Comparison of ENCODE assay signal across 11 mouse cellular contexts in the genomic region with DNA sequence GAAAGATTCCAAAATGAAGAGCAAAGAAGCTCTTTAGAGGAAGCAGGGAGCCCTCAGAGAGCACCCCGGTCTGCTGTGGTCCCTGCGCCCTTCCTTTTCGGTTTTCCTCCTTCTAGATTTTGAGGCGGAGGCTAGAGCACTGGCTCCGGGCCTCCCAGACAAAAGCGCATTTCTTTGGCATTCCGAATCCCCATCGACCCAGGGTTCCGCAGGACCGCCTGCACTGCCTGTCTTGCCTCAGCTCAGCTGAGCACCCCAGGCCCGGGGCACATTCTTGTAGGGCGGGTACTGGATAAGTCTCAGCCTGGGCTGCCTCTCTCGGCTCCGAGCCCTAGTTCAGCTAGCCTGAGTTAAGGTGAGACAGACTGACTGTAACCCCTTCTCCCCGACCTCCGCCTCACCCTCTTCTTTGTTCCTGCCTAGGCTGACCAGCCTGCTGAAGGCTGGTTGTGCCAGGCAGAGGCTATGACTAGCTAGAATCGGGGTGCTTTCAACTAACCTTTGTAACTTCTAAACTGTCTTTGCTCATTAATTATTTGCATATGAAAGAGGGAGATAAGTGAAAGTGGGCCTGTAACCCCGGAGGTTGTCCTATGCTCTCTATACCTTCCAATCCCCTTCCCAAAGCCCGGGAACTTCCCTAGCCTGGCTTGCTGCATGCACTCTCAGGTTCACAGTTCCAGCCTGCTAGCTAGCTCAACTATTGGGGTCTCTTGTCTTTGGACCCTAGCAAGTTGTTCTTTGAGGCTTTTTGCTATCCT. TPM values are rescaled to one million over a fixed set of nuclear protein-coding genes. Genes with fewer than 3 reads are reported as not detected.
DNase-seq lines count a peak whose midpoint lies in the region; ATAC-seq lines count a peak whose summit lies in the region.
"Had no signal": no experiment of that assay in that cellular context is flagged by ENCODE, and none has a peak within 500 bp of the region (broad histone marks: within the 10 kb centered on the region; RNA-seq: fewer than 3 reads in every experiment).

No protein-coding gene starts in this region.

- no peaks in the 10 kb centered on the region for H3K9me3 ChIP-seq in kidney, embryonic 15.5 days (replicated peaks)
- H3K9me3 ChIP-seq in hindbrain, embryonic 11.5 days (ENCODE audit: control insufficient read depth, low read length): no peaks in the 10 kb centered on the region
- no peaks in the 10 kb centered on the region for H3K9me3 ChIP-seq in neural tube, embryonic 12.5 days

- H3K27me3 ChIP-seq in kidney, embryonic 15.5 days: peaks cover 84% of the 10 kb centered on the region
- H3K27me3 ChIP-seq in hindbrain, embryonic 11.5 days (ENCODE audit: control insufficient read depth, insufficient read depth, low read length): peaks cover 98% of the 10 kb centered on the region
- no peaks in the 10 kb centered on the region for H3K27me3 ChIP-seq in neural tube, embryonic 12.5 days (replicated peaks)

- ATAC-seq in kidney, embryonic 15.5 days (replicated peaks; ENCODE audit: low FRiP score): no peak
- ATAC-seq in hindbrain, embryonic 11.5 days (ENCODE audit: low FRiP score): no peak
- ATAC-seq in neural tube, embryonic 12.5 days (ENCODE audit: low FRiP score, low read depth): no peak

- 22% methylated on average over 19 of the region's 19 CpGs for WGBS in kidney, embryonic 15.5 days
- WGBS in hindbrain, embryonic 11.5 days: 1% methylated on average over 19 of the region's 19 CpGs
- WGBS in neural tube, embryonic 12.5 days: 4% methylated on average over 19 of the region's 19 CpGs

- peak overlapping the region; percentile 95 for H3K27ac ChIP-seq in kidney, embryonic 15.5 days
- H3K27ac ChIP-seq in hindbrain, embryonic 11.5 days (ENCODE audit: low read depth, low read length): peak overlapping the region; percentile 90
- peak overlapping the region; percentile 96 for H3K27ac ChIP-seq in neural tube, embryonic 12.5 days

- H3K36me3 ChIP-seq in kidney, embryonic 15.5 days: no peaks in the 10 kb centered on the region
- no peaks in the 10 kb centered on the region for H3K36me3 ChIP-seq in hindbrain, embryonic 11.5 days (ENCODE audit: control insufficient read depth, insufficient read depth, low read length)
- peaks cover 2% of the 10 kb centered on the region; the same call in 1 of the 2 replicates for H3K36me3 ChIP-seq in neural tube, embryonic 12.5 days

- H3K4me1 ChIP-seq in kidney, embryonic 15.5 days: peaks cover 94% of the 10 kb centered on the region
- H3K4me1 ChIP-seq in hindbrain, embryonic 11.5 days (replicated peaks; ENCODE audit: control insufficient read depth, insufficient read depth, low read length): peaks cover 2% of the 10 kb centered on the region; the same call in 1 of the 2 replicates
- H3K4me1 ChIP-seq in neural tube, embryonic 12.5 days: peaks cover 92% of the 10 kb centered on the region

- H3K9ac ChIP-seq in kidney, embryonic 15.5 days: peak overlapping the region; percentile 44; the same call in 1 of the 2 replicates
- peak overlapping the region; percentile 74 for H3K9ac ChIP-seq in hindbrain, embryonic 11.5 days (ENCODE audit: low read depth, low read length)
- H3K9ac ChIP-seq in neural tube, embryonic 12.5 days: peak overlapping the region; percentile 90

- peak overlapping the region; percentile 42 for H3K4me3 ChIP-seq in kidney, embryonic 15.5 days (replicated peaks)
- peak overlapping the region; percentile 46 for H3K4me3 ChIP-seq in hindbrain, embryonic 11.5 days (ENCODE audit: low read depth, low read length)
- H3K4me3 ChIP-seq in neural tube, embryonic 12.5 days: peak overlapping the region; percentile 47

- DNase-seq in kidney, adult 11 months: no peak
- DNase-seq in R1 (ENCODE audit: low read depth, low spot score): peak; percentile 53
- DNase-seq in hindbrain, embryonic 11.5 days (ENCODE audit: low spot score): no peak
- DNase-seq in layer of hippocampus, adult 18-20 months (ENCODE audit: low spot score in 2 of 2): no peak
- DNase-seq in layer of hippocampus, postnatal 36 days: no peak
- DNase-seq: gastrocnemius, postnatal 36 days; thymus, postnatal 14 days had no signal

- peak overlapping the region; percentile 81 for H3K4me2 ChIP-seq in kidney, embryonic 15.5 days
- H3K4me2 ChIP-seq in hindbrain, embryonic 11.5 days (replicated peaks; ENCODE audit: low read depth, low read length): peak overlapping the region; percentile 36
- H3K4me2 ChIP-seq in neural tube, embryonic 12.5 days (replicated peaks): peak overlapping the region; percentile 86

RNA-seq across cellular contexts. Expression of a gene that starts 3.1 kb away (rescaled TPM):
- polyA plus RNA-seq in kidney, embryonic 15.5 days (2015; fragmentation: Nextera tagmentation; extraction: Ambion mirVana): 7.9 and 10.2 TPM in 2 replicates
- polyA plus RNA-seq in hindbrain, embryonic 11.5 days (2014; fragmentation: Nextera tagmentation; extraction: Ambion mirVana): 37.3 and 37.8 TPM in 2 replicates
- polyA plus RNA-seq in neural tube, embryonic 12.5 days (2016; fragmentation: Nextera tagmentation; extraction: Ambion mirVana): 69.5 and 77.4 TPM in 2 replicates
- total RNA-seq in layer of hippocampus, adult 18-20 months (2021): not detected
- not detected for total RNA-seq in layer of hippocampus, postnatal 36 days (2021)

RNA-seq across cellular contexts. Expression of a gene that starts 17.5 kb away (rescaled TPM):
- polyA plus RNA-seq in kidney, embryonic 15.5 days (2015; fragmentation: Nextera tagmentation; extraction: Ambion mirVana): 10.9 and 11.0 TPM in 2 replicates
- 0.45 and 5.4 TPM in 2 replicates for polyA plus RNA-seq in hindbrain, embryonic 11.5 days (2014; fragmentation: Nextera tagmentation; extraction: Ambion mirVana)
- 68.8 and 77.1 TPM in 2 replicates for polyA plus RNA-seq in neural tube, embryonic 12.5 days (2016; fragmentation: Nextera tagmentation; extraction: Ambion mirVana)
- not detected for total RNA-seq in layer of hippocampus, adult 18-20 months (2021)
- total RNA-seq in layer of hippocampus, postnatal 36 days (2021): not detected
- polyA plus RNA-seq: liver, embryonic 16.5 days had no signal

RNA-seq across cellular contexts. Expression of a gene that starts 25.2 kb away (rescaled TPM):
- 8.7 and 11.1 TPM in 2 replicates for polyA plus RNA-seq in kidney, embryonic 15.5 days (2015; fragmentation: Nextera tagmentation; extraction: Ambion mirVana)
- polyA plus RNA-seq in hindbrain, embryonic 11.5 days (2014; fragmentation: Nextera tagmentation; extraction: Ambion mirVana): not detected in 2 replicates
- polyA plus RNA-seq in neural tube, embryonic 12.5 days (2016; fragmentation: Nextera tagmentation; extraction: Ambion mirVana): 44.5 and 65.6 TPM in 2 replicates
- total RNA-seq in layer of hippocampus, adult 18-20 months (2021): not detected
- total RNA-seq in layer of hippocampus, postnatal 36 days (2021): not detected
- polyA plus RNA-seq: embryonic facial prominence, embryonic 11.5 days; liver, embryonic 16.5 days had no signal

RNA-seq across cellular contexts. Expression of a gene that starts 39.3 kb away (rescaled TPM):
- 10.0 and 10.7 TPM in 2 replicates for polyA plus RNA-seq in kidney, embryonic 15.5 days (2015; fragmentation: Nextera tagmentation; extraction: Ambion mirVana)
- not detected in 2 replicates for polyA plus RNA-seq in hindbrain, embryonic 11.5 days (2014; fragmentation: Nextera tagmentation; extraction: Ambion mirVana)
- polyA plus RNA-seq in neural tube, embryonic 12.5 days (2016; fragmentation: Nextera tagmentation; extraction: Ambion mirVana): 45.2 and 47.4 TPM in 2 replicates
- not detected for total RNA-seq in layer of hippocampus, adult 18-20 months (2021)
- not detected for total RNA-seq in layer of hippocampus, postnatal 36 days (2021)
- polyA plus RNA-seq: embryonic facial prominence, embryonic 11.5 days; liver, embryonic 16.5 days had no signal

RNA-seq across cellular contexts. Expression of a gene that starts 48.3 kb away (rescaled TPM):
- polyA plus RNA-seq in kidney, embryonic 15.5 days (2015; fragmentation: Nextera tagmentation; extraction: Ambion mirVana): 3.6 and 4.8 TPM in 2 replicates
- polyA plus RNA-seq in hindbrain, embryonic 11.5 days (2014; fragmentation: Nextera tagmentation; extraction: Ambion mirVana): 21.0 and 21.6 TPM in 2 replicates
- polyA plus RNA-seq in neural tube, embryonic 12.5 days (2016; fragmentation: Nextera tagmentation; extraction: Ambion mirVana): 32.1 and 35.5 TPM in 2 replicates
- total RNA-seq in layer of hippocampus, adult 18-20 months (2021): not detected
- total RNA-seq in layer of hippocampus, postnatal 36 days (2021): not detected

Comparison
In these comparisons a context has a peak if more than half of its experiments do, and no peak if none do; other contexts are left out.
1. H3K4me2 ChIP-seq: peak in every context shown above with its lines; median percentile 86 in neural tube, embryonic 12.5 days; 81 in kidney, embryonic 15.5 days; 36 in hindbrain, embryonic 11.5 days.